Mouse (Mus musculus) MEL (cell line): ENCODE data around the gene Dxo.

ENCODE experiments used
- BHLHE40 ChIP-seq: IDR thresholded peaks from 2 replicates; pipeline ENCODE4 v1.6.1; 2012; ENCODE audit warnings: low read depth, mild to moderate bottlenecking, inconsistent platforms, low read length, improper control_type of control experiment, borderline replicate concordance
- CHD2 ChIP-seq: IDR thresholded peaks from 2 replicates; pipeline ENCODE4 v1.6.1; 2011; ENCODE audit warnings: low read length, improper control_type of control experiment
- CTCF ChIP-seq, 3 experiments: IDR thresholded peaks in 2 of 3; conservative IDR thresholded peaks in 1 of 3; 2 replicates each; pipeline ENCODE4 v1.5.1; 2011 to 2012; ENCODE audit warnings: low read length in 3 of 3, low read depth in 2 of 3, mild to moderate bottlenecking in 2 of 3, improper control_type of control experiment in 1 of 3, inconsistent platforms in 1 of 3, mixed read lengths in 1 of 3, moderate library complexity in 1 of 3; ENCODE audit not compliant: control insufficient read depth in 1 of 3, insufficient read depth in 1 of 3, poor library complexity in 1 of 3, severe bottlenecking in 1 of 3
- GATA1 ChIP-seq: IDR thresholded peaks from 2 replicates; pipeline ENCODE4 v1.6.1; 2011; ENCODE audit warnings: low read depth, low read length, improper control_type of control experiment
- POLR2A ChIP-seq, 2 experiments: IDR thresholded peaks; 2 replicates each; pipeline ENCODE4 v1.6.1; 2011 to 2012; ENCODE audit warnings: low read length in 2 of 2, mild to moderate bottlenecking in 2 of 2, control low read depth in 1 of 2, improper control_type of control experiment in 1 of 2, low read depth in 1 of 2, moderate library complexity in 1 of 2; ENCODE audit not compliant: control insufficient read depth in 1 of 2, insufficient read depth in 1 of 2, poor library complexity in 1 of 2

DNA sequence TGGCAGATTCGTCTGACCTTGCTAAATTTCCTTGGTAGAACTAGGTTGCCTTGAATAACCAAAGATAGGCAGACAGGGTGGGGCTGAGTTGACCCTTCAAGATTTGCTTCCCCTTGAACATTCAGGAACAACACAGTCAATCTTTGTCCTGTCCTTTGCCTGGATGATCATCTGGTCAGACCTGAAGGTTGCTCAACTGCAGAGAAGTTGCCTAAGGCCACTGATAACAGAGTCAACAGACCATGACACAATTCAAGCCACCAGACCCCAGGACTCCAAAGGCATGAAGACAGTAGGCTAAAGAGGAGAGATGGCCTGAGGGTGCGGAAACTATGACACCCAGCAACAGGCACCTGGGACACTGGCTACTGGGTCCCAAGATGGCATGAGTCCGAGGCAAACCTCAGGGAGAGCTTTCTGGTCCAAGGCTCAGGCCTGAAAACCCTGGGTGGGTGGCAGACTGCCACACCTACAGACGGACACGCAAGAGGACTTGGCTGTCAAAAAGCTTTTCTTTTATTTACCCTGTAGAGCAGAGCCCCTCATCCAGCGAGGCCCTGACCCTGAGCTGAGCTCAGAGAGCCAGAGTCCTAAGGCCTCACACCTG is 28.1 kb upstream of the Dxo start:
- TF ChIP-seq POLR2A (IDR thresholded peaks at IDR 0.05; ENCODE audit: control insufficient read depth in 1 of 2, insufficient read depth in 1 of 2, low read depth in 1 of 2, low read length in 2 of 2, poor library complexity in 1 of 2) (no peak), CHD2 (no peak), GATA1 (no peak), BHLHE40 (no peak), CTCF (IDR thresholded peaks at IDR 0.05 in 2 of 3, conservative IDR thresholded peaks at IDR 0.05 in 1 of 3; ENCODE audit: control insufficient read depth in 1 of 3, insufficient read depth in 1 of 3, low read depth in 2 of 3, low read length in 3 of 3, poor library complexity in 1 of 3, severe bottlenecking in 1 of 3) (no peak)
